Mouse (Mus musculus): ENCODE data around the gene Ifnar2. TPM values are rescaled to one million over a fixed set of nuclear protein-coding genes. Genes with fewer than 3 reads are reported as not detected.

Gene Ifnar2
- total and polyA plus RNA-seq, 3 experiments: 31.2 to 39.9 (median 36.0) TPM

DNA sequence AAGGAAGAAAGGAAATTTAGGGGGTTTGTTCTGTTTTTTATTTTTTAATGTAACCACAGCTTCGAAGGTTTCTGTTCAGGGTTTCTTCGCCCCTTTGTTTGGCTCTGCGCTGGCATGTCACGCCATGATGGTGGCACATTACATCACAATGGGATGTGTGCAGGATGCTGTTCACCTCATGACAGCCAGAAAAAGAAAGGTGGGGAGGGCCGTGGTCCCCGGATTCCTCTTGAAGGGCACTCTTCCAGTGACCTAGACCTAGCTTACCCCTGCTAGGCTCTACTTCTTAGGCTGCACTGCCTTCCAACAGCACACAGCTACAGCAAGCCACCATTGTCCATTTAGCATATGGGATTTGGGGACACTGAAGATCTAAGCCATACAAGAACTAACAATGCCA is 53.2 kb downstream of the Ifnar2 start:
- H3K4me3 ChIP-seq: no peak overlapping the region
- DNase-seq: no peak
- intact Hi-C loops (cut with DNase I): no loop called here
- H3K9ac ChIP-seq (ENCODE audit: low read depth, low read length): no peak overlapping the region
- no peak overlapping the region for H3K27ac ChIP-seq
- H3K79me2 ChIP-seq (replicated peaks; ENCODE audit: control insufficient read depth, insufficient read depth, low read length): no peaks in the 10 kb centered on the region
- H3K36me3 ChIP-seq (ENCODE audit: control insufficient read depth, insufficient read depth, low read length): peaks cover 11% of the 10 kb centered on the region
- H3K27me3 ChIP-seq (ENCODE audit: control insufficient read depth, insufficient read depth, low read length): no peaks in the 10 kb centered on the region
- H3K4me1 ChIP-seq (ENCODE audit: control insufficient read depth, insufficient read depth, low read length): peaks cover 1% of the 10 kb centered on the region
- WGBS: 82% methylated on average over 6 of the region's 6 CpGs
- TF ChIP-seq POLR2A (IDR thresholded peaks at IDR 0.05; ENCODE audit: insufficient read depth, low read depth, low read length) (no peak), EP300 (IDR thresholded peaks at IDR 0.05; ENCODE audit: insufficient read depth, low read depth, low read length) (no peak), CTCF (IDR thresholded peaks at IDR 0.05) (no peak)

GRCm38 (mm10) chr16:91426586-91426985 is 54.0 kb downstream of the Ifnar2 start:
- H3K9ac ChIP-seq (ENCODE audit: low read depth, low read length): no peak overlapping the region
- TF ChIP-seq EP300 (IDR thresholded peaks at IDR 0.05; ENCODE audit: insufficient read depth, low read depth, low read length) (0 out of 2 replicates have a peak, but pooled peaks have one; percentile 33), POLR2A (IDR thresholded peaks at IDR 0.05; ENCODE audit: insufficient read depth, low read depth, low read length) (no peak), CTCF (IDR thresholded peaks at IDR 0.05) (no peak)
- peaks cover 11% of the 10 kb centered on the region for H3K36me3 ChIP-seq (ENCODE audit: control insufficient read depth, insufficient read depth, low read length)
- DNase-seq: no peak
- no peak overlapping the region for H3K4me3 ChIP-seq
- H3K27ac ChIP-seq: peak overlapping the region; percentile 28; the same call in 1 of the 2 replicates
- peaks cover 1% of the 10 kb centered on the region for H3K4me1 ChIP-seq (ENCODE audit: control insufficient read depth, insufficient read depth, low read length)
- no peaks in the 10 kb centered on the region for H3K27me3 ChIP-seq (ENCODE audit: control insufficient read depth, insufficient read depth, low read length)
- intact Hi-C loops (cut with DNase I): no loop called here
- H3K79me2 ChIP-seq (replicated peaks; ENCODE audit: control insufficient read depth, insufficient read depth, low read length): no peaks in the 10 kb centered on the region
- 90% methylated on average over 4 of the region's 4 CpGs for WGBS

DNA sequence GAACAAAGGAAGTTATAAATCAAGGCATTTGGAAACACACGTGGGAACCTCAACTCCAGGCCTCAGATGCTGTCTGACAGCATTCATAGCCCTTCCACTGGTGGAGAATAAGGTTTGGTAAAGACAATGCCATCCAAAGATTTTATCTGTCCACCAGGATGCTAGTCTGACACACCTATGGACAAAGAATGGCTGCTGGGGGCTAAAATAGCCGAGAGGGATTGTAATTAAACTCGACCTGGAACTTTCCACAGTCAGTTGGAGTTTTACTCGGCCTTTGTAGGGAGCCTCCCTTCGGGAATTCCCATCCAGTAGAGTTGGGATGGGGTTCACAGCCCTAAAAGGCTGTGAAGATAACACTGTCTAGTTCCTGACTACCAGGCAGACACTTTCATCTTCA is 54.9 kb downstream of the Ifnar2 start:
- 44% methylated on average over 5 of the region's 5 CpGs for WGBS

DNA sequence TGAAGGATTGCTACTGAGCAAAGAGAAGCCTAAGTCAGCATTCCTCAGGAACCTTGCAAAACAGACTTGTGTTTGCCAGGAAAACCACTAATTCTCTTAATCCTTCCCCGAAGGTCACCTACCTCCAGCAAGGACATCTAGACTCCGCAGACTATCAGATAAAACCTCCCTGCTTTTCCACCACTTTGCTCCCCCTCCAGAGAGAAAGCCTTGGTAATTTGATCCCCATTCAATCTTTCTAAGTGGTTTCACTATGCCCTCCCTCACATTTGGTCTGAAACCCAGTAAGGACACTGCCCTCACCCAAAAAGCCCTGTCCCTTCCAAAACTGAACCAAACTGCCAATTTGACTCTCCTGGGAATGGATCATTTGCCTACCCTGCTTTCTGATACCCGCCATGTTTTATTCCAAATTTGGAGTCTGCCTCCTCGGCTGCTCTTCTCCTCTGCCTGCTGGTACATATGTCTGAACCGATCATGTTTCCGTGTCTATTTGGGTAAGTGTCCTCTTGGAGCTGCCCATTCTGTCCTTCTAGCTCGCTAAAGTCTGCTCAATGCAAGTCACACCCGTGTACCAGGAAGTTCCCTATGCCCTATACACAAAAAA is 55.8 kb downstream of the Ifnar2 start:
- TF ChIP-seq POLR2A (IDR thresholded peaks at IDR 0.05; ENCODE audit: insufficient read depth, low read depth, low read length) (no peak), CTCF (IDR thresholded peaks at IDR 0.05) (no peak), EP300 (IDR thresholded peaks at IDR 0.05; ENCODE audit: insufficient read depth, low read depth, low read length) (no peak)
- intact Hi-C loops (cut with DNase I): no loop called here

More for the DNA sequence above, 54.9 kb downstream of the Ifnar2 start:
- Histone ChIP-seq H3K9ac (ENCODE audit: low read depth, low read length) (no peak overlapping the region), H3K36me3 (ENCODE audit: control insufficient read depth, insufficient read depth, low read length) (peaks cover 11% of the 10 kb centered on the region), H3K79me2 (replicated peaks; ENCODE audit: control insufficient read depth, insufficient read depth, low read length) (no peaks in the 10 kb centered on the region), H3K27me3 (ENCODE audit: control insufficient read depth, insufficient read depth, low read length) (no peaks in the 10 kb centered on the region), H3K4me1 (ENCODE audit: control insufficient read depth, insufficient read depth, low read length) (peaks cover 1% of the 10 kb centered on the region), H3K4me3 (no peak overlapping the region), H3K27ac (peak overlapping the region; percentile 40; the same call in 1 of the 2 replicates)
- no peak for DNase-seq
- intact Hi-C loops (cut with DNase I): no loop called here
- TF ChIP-seq EP300 (IDR thresholded peaks at IDR 0.05; ENCODE audit: insufficient read depth, low read depth, low read length): no peak
- TF ChIP-seq POLR2A (IDR thresholded peaks at IDR 0.05; ENCODE audit: insufficient read depth, low read depth, low read length): no peak
- TF ChIP-seq CTCF (IDR thresholded peaks at IDR 0.05): no peak

DNA sequence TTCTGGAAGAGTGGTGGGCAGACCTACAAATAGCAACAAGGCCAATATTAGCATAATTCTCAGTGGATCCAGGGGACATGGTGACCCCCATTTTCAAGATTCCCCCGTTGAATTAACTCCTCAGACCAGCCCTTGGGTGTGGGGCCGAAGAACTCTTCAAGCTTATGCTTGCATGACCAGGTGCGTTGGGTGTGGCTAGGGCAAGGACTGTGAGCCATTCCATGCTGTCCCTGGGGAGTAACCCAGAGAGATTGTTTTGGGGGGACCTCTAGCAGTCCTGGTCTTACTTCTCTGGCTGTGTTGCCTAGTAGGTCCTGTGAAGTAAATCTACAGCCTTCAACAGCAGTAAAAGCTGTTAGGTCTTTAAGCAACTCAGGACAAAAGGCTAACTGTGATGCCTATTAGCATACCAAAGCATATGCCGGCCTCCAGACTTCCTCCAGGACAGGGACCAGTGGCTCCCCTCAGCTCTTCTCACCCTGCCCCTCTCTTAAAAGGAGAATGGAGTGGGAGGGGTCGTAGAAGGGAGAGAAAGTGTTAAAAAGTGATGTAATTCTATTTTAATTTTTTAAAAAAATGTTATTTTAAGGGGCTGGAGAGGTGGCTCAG is 60.2 kb downstream of the Ifnar2 start:
- WGBS: 76% methylated on average over 5 of the region's 5 CpGs
- intact Hi-C loops (cut with DNase I): no loop called here
- Histone ChIP-seq H3K79me2 (replicated peaks; ENCODE audit: control insufficient read depth, insufficient read depth, low read length) (no peaks in the 10 kb centered on the region), H3K4me3 (no peak overlapping the region), H3K27ac (no peak overlapping the region), H3K4me1 (ENCODE audit: control insufficient read depth, insufficient read depth, low read length) (peaks cover 11% of the 10 kb centered on the region), H3K36me3 (ENCODE audit: control insufficient read depth, insufficient read depth, low read length) (no peaks in the 10 kb centered on the region; the same call in 1 of the 2 replicates), H3K27me3 (ENCODE audit: control insufficient read depth, insufficient read depth, low read length) (no peaks in the 10 kb centered on the region), H3K9ac (ENCODE audit: low read depth, low read length) (no peak overlapping the region)
- DNase-seq: no peak
- TF ChIP-seq POLR2A (IDR thresholded peaks at IDR 0.05; ENCODE audit: insufficient read depth, low read depth, low read length) (no peak), CTCF (IDR thresholded peaks at IDR 0.05) (no peak), EP300 (IDR thresholded peaks at IDR 0.05; ENCODE audit: insufficient read depth, low read depth, low read length) (no peak)

More for the DNA sequence above, 55.8 kb downstream of the Ifnar2 start:
- no peak for DNase-seq
- Histone ChIP-seq H3K4me3 (no peak overlapping the region), H3K9ac (ENCODE audit: low read depth, low read length) (no peak overlapping the region), H3K79me2 (replicated peaks; ENCODE audit: control insufficient read depth, insufficient read depth, low read length) (no peaks in the 10 kb centered on the region), H3K36me3 (ENCODE audit: control insufficient read depth, insufficient read depth, low read length) (peaks cover 9% of the 10 kb centered on the region), H3K27me3 (ENCODE audit: control insufficient read depth, insufficient read depth, low read length) (no peaks in the 10 kb centered on the region), H3K4me1 (ENCODE audit: control insufficient read depth, insufficient read depth, low read length) (peaks cover 3% of the 10 kb centered on the region), H3K27ac (no peak overlapping the region; the same call in 1 of the 2 replicates)
- WGBS: 78% methylated on average over 8 of the region's 8 CpGs

DNA sequence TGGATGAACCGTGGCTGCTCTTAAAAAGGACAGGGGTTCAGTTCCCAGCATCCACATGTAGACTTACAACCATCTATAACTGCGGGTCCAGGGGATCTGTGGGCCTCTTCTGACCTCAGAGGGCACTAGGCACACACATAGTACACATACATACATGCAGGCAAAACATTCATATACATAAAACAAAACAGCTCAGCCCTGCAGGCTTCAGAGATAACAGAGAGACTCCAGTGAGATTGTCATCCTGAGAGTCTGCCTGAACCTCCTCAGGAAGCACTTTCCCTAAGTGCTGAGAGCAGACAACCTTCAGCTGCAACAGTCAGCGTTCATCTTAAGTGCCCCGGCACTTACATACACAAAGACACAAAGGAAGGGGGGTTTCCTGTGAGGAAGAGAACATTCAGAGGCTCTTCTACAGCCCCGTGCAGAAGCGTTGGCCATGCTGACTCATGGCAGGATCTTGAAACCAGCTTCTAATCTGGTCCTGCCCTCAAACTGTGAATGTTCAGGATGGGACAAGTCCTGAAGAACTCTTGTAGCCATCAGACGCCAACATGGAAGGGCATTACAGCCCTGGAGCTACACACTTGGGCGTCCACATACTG is 60.8 kb downstream of the Ifnar2 start:
- TF ChIP-seq EP300 (IDR thresholded peaks at IDR 0.05; ENCODE audit: insufficient read depth, low read depth, low read length): no peak
- TF ChIP-seq CTCF (IDR thresholded peaks at IDR 0.05): no peak
- TF ChIP-seq POLR2A (IDR thresholded peaks at IDR 0.05; ENCODE audit: insufficient read depth, low read depth, low read length): no peak
- DNase-seq: no peak
- Histone ChIP-seq H3K36me3 (ENCODE audit: control insufficient read depth, insufficient read depth, low read length) (no peaks in the 10 kb centered on the region; the same call in 1 of the 2 replicates), H3K4me1 (ENCODE audit: control insufficient read depth, insufficient read depth, low read length) (peaks cover 11% of the 10 kb centered on the region), H3K27me3 (ENCODE audit: control insufficient read depth, insufficient read depth, low read length) (no peaks in the 10 kb centered on the region), H3K27ac (no peak overlapping the region), H3K4me3 (no peak overlapping the region), H3K79me2 (replicated peaks; ENCODE audit: control insufficient read depth, insufficient read depth, low read length) (no peaks in the 10 kb centered on the region), H3K9ac (ENCODE audit: low read depth, low read length) (no peak overlapping the region)
- intact Hi-C loops (cut with DNase I): no loop called here
- WGBS: 49% methylated on average over 8 of the region's 8 CpGs

Data from heart, adult 2 months (tissue).